Mouse (Mus musculus) retina, embryonic 14.5 days (tissue): Measurements from ENCODE around the gene Dennd1b.

Source experiments
- DNase-seq: peaks from one replicate; pipeline ENCODE4 v3.0.0-alpha.2; 2015; ENCODE audit warnings: low spot score

Dennd1b gene

DNA sequence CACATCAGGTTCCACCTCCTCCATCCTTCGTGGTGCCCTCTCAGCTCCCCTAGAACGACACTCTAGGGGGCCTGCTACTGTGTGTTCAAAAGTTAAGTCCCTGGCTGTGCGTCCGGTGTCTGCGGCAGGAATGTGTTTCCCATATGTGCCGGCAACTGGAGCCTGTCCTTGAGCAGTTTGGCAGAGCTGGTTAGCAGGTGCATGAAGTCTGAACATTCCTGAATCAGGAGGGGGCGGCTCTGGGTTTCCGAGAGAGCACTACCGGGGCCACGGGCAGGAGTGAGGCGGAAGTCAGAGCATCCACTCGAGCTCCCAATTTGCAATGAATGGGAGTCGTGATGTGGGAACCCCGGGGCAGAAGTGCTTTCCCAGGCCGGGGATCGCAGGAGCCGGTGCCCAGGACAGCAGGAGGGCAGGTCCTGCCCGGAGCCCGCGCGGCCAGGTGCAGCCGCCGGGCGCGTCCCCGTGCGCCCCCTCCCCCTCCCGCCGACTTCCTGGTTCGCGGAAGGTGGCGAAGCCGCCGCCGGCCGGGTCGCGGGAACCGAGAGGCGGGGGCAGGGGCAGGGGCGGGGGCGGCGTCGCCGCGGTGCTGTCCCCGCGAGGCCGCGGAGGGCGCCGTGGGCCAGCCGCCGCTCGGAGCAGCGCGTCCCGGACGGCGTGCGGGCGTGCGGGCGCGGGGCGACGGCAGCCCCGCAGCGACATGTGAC is at the start of gene Dennd1b:
TSS of gene Dennd1b (plus strand) at position 275 of the 707 bp plus-strand sequence.
- DNase-seq, result peak; percentile 64

- no peak for DNase-seq
Observed at GRCm38 (mm10) chr1:138915596-138915995, 47.6 kb upstream of the Dennd1b start.

GRCm38 (mm10) chr1:138919601-138920000 is 43.6 kb upstream of the Dennd1b start:
- DNase-seq, result no peak

- DNase-seq, result no peak
Observed at GRCm38 (mm10) chr1:138920082-138920481, 43.2 kb upstream of the Dennd1b start.

- no peak for DNase-seq
Observed at GRCm38 (mm10) chr1:138920799-138921198, 42.4 kb upstream of the Dennd1b start.

GRCm38 (mm10) chr1:138922886-138923285 is 40.3 kb upstream of the Dennd1b start:
- no peak for DNase-seq

GRCm38 (mm10) chr1:138924282-138924681 is 39.0 kb upstream of the Dennd1b start:
- no peak for DNase-seq

GRCm38 (mm10) chr1:138928671-138929483 is 34.4 kb upstream of the Dennd1b start:
- no peak for DNase-seq

- DNase-seq, result no peak
Observed at GRCm38 (mm10) chr1:138929985-138930384, 33.2 kb upstream of the Dennd1b start.

GRCm38 (mm10) chr1:138930856-138931255 is 32.4 kb upstream of the Dennd1b start:
- DNase-seq, result no peak

GRCm38 (mm10) chr1:138936169-138936568 is 27.1 kb upstream of the Dennd1b start:
- no peak for DNase-seq

- DNase-seq, result no peak
Observed at GRCm38 (mm10) chr1:138937686-138938370, 25.4 kb upstream of the Dennd1b start.

- DNase-seq, result no peak
Observed at GRCm38 (mm10) chr1:138939579-138940139, 23.6 kb upstream of the Dennd1b start.

GRCm38 (mm10) chr1:138940407-138940806 is 22.8 kb upstream of the Dennd1b start:
- DNase-seq, result no peak

DNA sequence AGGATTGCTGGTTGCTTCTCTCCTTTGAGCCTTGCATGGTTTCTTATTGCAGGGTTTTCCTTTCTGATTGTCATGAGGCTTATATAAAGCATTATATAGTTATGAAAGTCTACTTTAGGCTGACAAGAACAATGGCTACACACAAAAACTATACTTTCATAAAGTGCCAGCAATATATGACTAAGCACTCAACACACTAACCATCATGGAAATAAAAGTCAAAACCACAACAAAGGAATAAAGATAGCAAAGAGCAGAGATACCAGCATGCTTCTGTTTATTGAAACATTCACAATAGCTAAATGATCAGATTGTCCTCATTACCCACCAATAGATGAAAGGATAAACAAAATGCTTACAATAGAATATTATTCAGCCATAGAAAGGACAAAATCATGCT is 11.1 kb upstream of the Dennd1b start:
- no peak for DNase-seq

DNA sequence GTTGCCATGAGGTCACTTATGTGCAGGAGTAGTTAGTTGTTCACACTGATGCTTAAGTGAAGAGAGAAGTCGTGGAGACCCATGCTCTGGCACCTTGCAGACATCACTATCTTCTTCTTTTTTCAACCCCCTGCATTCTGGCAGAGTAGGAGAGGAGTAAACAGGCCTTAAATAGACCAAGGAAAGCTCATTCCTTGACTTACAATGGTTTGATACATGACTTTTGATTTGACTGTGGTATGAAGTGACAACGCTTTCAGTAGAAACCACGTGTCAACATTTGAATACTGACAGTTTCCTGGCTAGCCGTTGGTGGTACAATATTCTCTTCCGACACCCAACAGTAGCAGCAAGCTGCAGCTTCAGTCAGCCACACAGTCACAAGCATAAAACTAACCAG is 8.3 kb upstream of the Dennd1b start:
- DNase-seq, result no peak

DNA sequence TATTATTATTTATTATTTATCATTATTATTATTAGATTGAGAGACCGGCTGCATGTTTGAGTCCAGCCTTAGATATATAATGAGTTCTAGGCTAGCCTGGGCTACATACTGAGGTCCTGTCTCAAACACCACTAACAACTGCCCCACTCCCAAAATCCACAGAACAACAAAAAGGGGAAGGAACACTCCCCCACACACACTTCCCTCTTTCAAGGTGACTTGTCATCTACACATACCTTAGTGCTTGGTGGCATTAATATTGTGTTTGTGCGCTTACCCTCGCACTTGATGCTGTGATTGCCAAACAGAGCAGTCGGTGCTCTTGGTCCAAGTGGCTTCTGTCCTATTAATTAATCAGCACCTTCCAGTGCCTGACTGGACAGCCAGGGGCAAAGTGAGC is 7.8 kb upstream of the Dennd1b start:
- DNase-seq, result no peak

- DNase-seq, result no peak
Observed at GRCm38 (mm10) chr1:138956511-138956910, 6.7 kb upstream of the Dennd1b start.

DNA sequence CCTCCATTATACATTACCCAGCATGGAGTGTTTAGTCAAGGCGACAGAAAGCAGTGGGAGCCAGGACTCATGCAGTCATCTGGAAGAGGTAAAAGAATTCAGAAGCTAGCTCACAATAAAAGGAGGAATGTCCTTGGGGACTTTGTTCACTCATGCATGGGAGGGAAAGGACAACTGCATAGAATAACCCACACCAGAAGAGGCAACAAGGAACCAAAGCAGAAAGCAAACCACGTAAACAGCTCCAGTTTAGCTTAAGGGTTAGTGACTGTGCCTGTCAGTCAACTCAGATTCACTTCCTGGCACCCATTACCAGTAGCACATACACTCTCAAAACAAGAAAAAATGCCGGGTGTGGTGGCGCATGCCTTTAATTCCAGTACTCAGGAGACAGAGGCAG is 6.1 kb upstream of the Dennd1b start:
- DNase-seq, result peak; percentile 47

GRCm38 (mm10) chr1:138958863-138959262 is 4.4 kb upstream of the Dennd1b start:
- DNase-seq, result no peak

- DNase-seq, result no peak
Observed at GRCm38 (mm10) chr1:138959903-138960483, 3.2 kb upstream of the Dennd1b start.
